Mouse (Mus musculus) spleen, postnatal 14 days (tissue): ENCODE data around the gene Smg9.

Experiments
- DNase-seq, 2 experiments: peaks; one replicate each; pipeline ENCODE4 v3.0.0; 2021 to 2022; ENCODE audit warnings: low spot score in 2 of 2

Smg9 gene

DNA sequence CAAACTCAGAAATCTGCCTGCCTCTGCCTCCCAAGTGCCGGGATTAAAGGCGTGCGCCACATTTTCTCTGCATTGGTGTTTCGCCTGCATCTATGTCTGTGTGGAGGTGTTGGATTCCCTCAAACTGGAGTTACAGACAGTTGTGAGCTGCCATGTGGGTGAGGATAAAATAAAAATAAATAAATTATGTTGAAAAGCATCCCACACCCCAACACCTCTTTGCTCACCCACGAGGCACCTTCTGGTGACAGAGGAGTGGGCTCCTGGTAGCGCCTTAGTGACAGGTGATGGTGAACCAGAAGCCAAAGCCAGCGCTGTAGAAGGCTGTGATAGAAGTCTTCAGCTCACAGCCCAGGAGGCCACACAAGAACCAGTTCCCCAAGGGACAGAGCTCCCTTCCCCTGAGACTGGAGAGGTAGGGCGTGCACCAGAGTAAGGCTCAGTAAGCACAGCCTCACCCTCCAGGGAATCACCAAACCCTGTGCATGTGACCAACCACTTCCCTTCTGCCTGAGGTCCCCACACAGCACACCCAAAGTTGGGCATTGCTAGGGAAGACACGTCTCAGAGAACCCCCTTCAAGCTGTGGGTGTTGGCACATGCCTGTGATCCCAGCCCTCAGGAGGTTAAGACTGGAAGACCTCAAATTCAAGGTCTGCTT is 46.0 kb downstream of the Smg9 start:
- peak; percentile 65 to 75 for DNase-seq

DNA sequence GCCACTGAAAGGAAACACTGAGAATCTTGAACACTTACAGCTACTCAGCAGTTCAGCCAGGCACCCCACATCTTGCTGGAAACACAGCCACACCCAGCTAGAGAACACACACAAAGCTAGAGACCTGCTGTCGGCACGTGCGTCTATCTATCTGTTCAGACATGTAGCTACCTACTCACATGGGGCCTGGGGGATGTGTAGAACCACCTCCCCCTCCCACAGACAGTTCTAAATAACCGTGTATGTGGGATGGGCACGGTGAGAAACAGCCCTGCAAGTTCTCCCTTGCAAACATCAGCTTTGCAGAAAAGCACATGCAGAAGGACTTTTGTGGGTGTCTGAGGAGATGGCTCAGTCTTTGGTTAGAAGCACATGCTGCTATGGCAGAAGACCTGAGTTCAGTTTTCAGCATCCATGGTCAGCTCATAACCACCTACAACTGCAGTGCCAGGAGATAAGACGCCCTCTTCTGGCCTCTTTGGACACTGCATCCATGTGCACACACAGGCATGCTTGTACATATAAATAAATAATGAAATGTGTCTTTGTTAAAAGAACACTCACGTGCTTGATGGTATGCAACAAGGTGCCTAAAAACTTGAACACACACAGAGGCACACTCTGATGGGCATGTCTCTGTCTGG is 47.4 kb downstream of the Smg9 start:
- DNase-seq, result no peak

GRCm38 (mm10) chr7:24448782-24449517 is 49.5 kb downstream of the Smg9 start:
- no peak for DNase-seq

DNA sequence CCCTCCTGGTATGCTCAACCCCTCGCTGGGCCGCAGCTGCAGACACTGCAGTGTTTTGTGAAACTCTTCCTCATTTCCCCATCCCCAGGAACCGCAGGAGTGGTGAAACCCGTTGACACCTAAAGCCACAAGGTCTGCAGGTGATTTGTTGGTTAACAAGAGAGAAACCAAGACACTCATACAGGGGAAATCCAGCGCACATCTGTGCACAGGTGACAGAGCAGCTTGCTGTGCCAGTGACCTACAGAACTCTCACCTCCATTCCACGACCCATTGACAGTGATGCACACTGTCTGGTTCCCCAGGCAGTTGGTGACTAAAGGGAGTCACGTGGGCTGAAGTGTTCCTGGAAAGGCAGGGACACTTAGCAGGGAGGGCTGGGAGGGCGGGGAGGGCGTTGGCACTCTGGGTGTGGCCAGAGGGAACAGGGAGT is 51.2 kb downstream of the Smg9 start:
- DNase-seq, result no peak

GRCm38 (mm10) chr7:24451855-24452311 is 52.5 kb downstream of the Smg9 start, which contains the start of gene Irgc1:
Gene Irgc1 (minus strand): TSS chr7:24452297.
- no peak for DNase-seq

GRCm38 (mm10) chr7:24454199-24454598 is 54.8 kb downstream of the Smg9 start:
- DNase-seq, result no peak

GRCm38 (mm10) chr7:24455726-24456125 is 56.3 kb downstream of the Smg9 start:
- DNase-seq, result no peak

GRCm38 (mm10) chr7:24457726-24458370 is 58.4 kb downstream of the Smg9 start:
- DNase-seq, result no peak

GRCm38 (mm10) chr7:24459440-24459839 is 60.0 kb downstream of the Smg9 start:
- no peak for DNase-seq

- DNase-seq, result no peak
Measured at GRCm38 (mm10) chr7:24459843-24460242, 60.4 kb downstream of the Smg9 start.

- DNase-seq, result no peak
Measured at GRCm38 (mm10) chr7:24461376-24462051, 62.1 kb downstream of the Smg9 start.

DNA sequence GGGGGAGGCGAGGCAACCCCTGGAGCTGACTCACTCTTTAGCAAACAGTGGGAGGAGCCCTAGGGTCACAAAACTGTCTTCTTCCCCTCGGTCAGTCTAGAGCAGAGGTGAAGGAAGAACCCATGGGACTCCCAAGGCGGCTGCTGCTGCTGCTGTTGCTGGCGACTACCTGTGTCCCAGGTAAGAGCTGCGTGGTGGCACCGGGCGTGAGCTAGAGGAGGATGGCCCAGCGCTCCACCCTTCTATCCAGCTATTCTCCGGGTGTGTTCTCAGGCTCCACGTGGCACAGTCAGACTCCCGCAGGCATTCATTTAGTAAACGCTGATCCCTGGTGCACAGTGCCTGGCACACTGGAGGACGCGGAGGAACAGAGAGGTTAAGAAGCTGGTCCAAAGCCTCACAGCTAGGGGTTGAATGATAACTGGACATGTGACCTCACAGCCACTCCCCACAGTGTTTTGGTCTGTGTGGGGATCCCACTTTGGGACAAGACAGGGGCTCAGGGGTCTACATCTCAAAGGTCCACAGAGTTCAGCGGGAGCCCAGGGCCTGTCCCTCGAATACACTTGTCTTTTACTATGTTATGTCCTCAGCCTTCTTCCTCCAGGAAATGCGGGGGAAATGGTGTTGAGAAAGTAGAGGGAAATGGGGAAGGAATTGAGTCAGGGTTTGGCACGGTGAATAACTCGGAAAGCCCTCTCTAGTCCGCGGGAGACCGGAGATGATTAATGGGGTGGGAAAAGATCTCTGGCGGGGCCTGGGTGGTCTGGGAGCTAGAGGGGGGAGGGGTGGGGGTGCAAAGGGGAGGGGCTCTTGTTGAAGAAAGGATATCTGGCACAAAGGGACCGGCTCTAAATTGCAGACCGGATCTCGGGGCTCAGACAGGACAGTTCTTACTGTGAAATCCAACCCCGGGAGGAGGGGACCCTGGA is 63.2 kb downstream of the Smg9 start, which contains the start of gene Plaur:
Gene Plaur (plus strand): TSS at position 97 of the 932 bp plus-strand sequence.
- DNase-seq, result no peak

- DNase-seq, result no peak
Measured at GRCm38 (mm10) chr7:24466835-24467234, 67.4 kb downstream of the Smg9 start.

DNA sequence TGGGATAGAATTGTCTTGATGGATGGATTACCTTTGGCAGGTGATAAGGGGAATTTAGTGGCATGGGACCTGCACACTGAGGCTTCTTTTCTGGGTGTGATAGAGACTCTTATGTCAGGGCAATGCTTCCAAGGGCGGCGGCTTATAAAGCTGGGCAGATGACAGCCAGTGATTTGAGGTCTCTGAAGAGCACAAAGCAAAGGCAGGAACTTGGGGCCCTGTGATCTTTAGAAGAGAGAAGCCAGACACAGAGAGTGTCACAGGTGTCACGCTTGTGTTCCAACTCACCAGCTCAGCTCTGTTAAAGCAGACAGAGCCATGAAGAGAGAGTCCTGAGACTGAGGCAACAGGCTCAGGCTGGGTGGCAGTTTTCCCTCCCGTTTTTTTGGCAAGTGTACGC is 68.5 kb downstream of the Smg9 start:
- no peak for DNase-seq

DNA sequence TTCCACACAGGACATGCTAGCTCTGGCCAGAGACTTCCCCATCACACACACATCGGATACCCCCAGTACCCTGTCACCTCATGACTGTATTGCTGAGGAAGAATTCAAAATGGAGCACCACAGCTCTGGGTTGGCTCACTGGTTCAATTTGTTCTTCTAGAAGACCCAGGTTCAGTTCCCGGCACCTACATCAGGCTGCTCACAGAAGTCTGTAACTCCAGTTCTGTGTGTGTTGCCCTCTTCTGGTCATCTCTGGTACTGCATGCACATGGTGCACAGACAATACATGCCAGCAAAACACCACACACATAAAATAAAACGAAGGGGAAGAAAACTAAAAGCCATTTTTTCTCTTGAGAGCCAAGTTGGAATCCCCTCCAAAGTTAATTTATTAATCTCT is 69.7 kb downstream of the Smg9 start:
- no peak for DNase-seq

GRCm38 (mm10) chr7:24470356-24470755 is 70.9 kb downstream of the Smg9 start:
- DNase-seq, result no peak
